Mouse (Mus musculus) lung, embryonic 15.5 days (tissue): ENCODE data around the gene Igfbpl1. TPM values are rescaled to one million over a fixed set of nuclear protein-coding genes. Genes with fewer than 3 reads are reported as not detected.

Experiments used
- ATAC-seq: fragments of 200-750 bp; cut with Nextera tagmentation; 2 replicates; pipeline ENCODE4 v1.8.0; 2017; ENCODE audit warnings: moderate number of reproducible peaks, borderline replicate concordance; ENCODE audit not compliant: low FRiP score, low TSS enrichment; ENCODE audit errors: extremely low read depth
- H3K27ac ChIP-seq: fragments of 300-500 bp; sonication (generic); 2 replicates; pipeline ENCODE4 v1.5.1; 2015; ENCODE audit warnings: moderate library complexity, mild to moderate bottlenecking, inconsistent platforms
- H3K27me3 ChIP-seq: fragments of 300-500 bp; sonication (generic); 2 replicates; pipeline ENCODE4 v1.6.1; 2015; ENCODE audit warnings: inconsistent platforms
- H3K36me3 ChIP-seq: fragments of 300-500 bp; sonication (generic); 2 replicates; pipeline ENCODE4 v1.6.1; 2015; ENCODE audit warnings: inconsistent platforms
- H3K4me1 ChIP-seq: fragments of 300-500 bp; sonication (generic); 2 replicates; pipeline ENCODE4 v1.6.1; 2015; ENCODE audit warnings: inconsistent platforms
- H3K4me2 ChIP-seq: fragments of 300-500 bp; sonication (generic); 2 replicates; pipeline ENCODE4 v1.6.1; 2015; ENCODE audit warnings: inconsistent platforms, mild to moderate bottlenecking, moderate library complexity
- H3K4me3 ChIP-seq: fragments of 300-500 bp; sonication (generic); 2 replicates; pipeline ENCODE4 v1.5.1; 2015; ENCODE audit warnings: mild to moderate bottlenecking, inconsistent platforms
- H3K9ac ChIP-seq: fragments of 300-500 bp; sonication (generic); 2 replicates; pipeline ENCODE4 v1.6.1; 2015; ENCODE audit warnings: inconsistent platforms
- H3K9me3 ChIP-seq: fragments of 300-500 bp; sonication (generic); 2 replicates; pipeline ENCODE4 v1.6.1; 2016; ENCODE audit warnings: inconsistent platforms
- WGBS: fragments of 180-500 bp; shearing (Covaris S2); methylation state at CpG from one replicate; pipeline ENCODE4 v1.1.7; 2015; 5-methylcytosine and 5-hydroxymethylcytosine counted together
- polyA plus RNA-seq: library from polyadenylated mRNA; unstranded; fragments of >200 nt; fragmentation: Nextera tagmentation; extraction: Ambion mirVana; gene quantifications from 2 replicates; pipeline ENCODE4 v1.2.1, GENCODE M21; 2015

Igfbpl1 gene
- 0.05 and 0.07 TPM in 2 replicates for polyA plus RNA-seq

DNA sequence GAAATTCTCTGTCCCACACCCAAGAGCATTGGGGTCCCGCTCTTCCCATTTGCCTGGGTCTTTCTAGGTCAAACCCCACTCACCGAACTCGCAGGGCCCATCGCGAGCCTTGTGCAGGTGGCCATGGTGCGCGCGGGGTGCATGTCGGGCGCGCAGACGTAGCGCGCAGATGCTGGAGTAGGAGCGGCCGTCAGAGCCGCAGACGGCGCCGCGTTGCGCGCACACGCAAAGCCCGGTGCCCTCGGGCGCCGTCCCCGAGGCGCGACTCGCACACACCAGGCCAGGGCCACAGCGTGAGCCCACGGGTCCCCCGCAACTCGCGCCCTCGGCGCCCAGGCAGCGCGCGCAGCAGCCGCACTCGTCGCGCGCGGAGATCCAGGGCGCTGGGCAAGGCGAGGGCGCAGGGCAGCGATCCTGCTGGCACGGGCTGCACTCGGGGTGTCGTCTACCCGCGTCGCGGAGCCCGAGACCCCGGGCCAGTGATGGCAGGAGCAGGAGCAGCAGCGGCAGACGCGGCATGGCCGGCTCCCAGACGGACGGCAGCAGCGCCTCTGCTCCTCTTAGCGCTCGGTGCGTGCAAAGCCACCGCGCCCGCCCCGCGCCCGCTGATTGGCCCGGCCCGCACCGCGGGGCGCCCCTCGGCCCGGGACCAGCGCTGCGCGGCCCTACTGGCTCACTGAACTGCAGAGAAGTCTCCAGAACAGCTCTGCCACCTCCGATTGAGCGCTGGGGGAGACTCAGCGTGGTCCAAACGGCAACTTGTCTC is at the start of gene Igfbpl1:
Gene Igfbpl1 (minus strand): TSS at position 649 of the 766 bp plus-strand sequence.
- Histone ChIP-seq H3K36me3 (no peaks in the 10 kb centered on the region), H3K27ac (no peak within 1 kb of the TSS), H3K4me2 (peak within 1 kb of the TSS; percentile 71), H3K9ac (no peak within 1 kb of the TSS), H3K4me3 (peak within 1 kb of the TSS; percentile 35), H3K27me3 (peaks cover 83% of the 10 kb centered on the region), H3K4me1 (peaks cover 10% of the 10 kb centered on the region), H3K9me3 (no peaks in the 10 kb centered on the region)
- ATAC-seq, result 0 out of 2 replicates have a peak, but pooled peaks have one; percentile 23
- WGBS, result 1% methylated on average over 91 of the region's 91 CpGs

DNA sequence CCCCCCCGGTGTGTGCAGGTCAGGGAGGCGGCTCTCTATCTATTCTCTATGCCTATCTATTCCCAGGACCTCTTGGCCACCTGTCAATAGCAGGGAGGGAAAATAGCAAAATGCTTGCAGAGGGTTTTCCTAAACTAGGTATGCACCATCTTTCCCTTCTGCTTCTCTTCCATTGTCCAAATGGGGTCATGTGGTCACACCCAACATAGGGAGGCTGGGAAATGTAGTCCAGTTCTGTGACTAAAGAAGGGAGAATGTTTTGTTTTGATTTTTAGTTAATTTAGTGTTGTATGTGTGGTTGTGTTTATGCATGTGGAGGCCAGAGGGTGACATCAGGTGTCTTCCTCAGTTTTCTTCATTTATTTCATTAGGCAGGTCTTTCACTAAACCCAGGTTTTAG is 45.4 kb upstream of the Igfbpl1 start:
- no peak overlapping the region for H3K4me2 ChIP-seq
- WGBS, result 90% methylated on average over 2 of the region's 2 CpGs
- H3K9ac ChIP-seq, result no peak overlapping the region
- no peak overlapping the region for H3K27ac ChIP-seq
- ATAC-seq, result no peak
- no peaks in the 10 kb centered on the region for H3K36me3 ChIP-seq
- peaks cover 7% of the 10 kb centered on the region for H3K4me1 ChIP-seq
- no peaks in the 10 kb centered on the region for H3K9me3 ChIP-seq
- no peak overlapping the region for H3K4me3 ChIP-seq
- H3K27me3 ChIP-seq, result no peaks in the 10 kb centered on the region

DNA sequence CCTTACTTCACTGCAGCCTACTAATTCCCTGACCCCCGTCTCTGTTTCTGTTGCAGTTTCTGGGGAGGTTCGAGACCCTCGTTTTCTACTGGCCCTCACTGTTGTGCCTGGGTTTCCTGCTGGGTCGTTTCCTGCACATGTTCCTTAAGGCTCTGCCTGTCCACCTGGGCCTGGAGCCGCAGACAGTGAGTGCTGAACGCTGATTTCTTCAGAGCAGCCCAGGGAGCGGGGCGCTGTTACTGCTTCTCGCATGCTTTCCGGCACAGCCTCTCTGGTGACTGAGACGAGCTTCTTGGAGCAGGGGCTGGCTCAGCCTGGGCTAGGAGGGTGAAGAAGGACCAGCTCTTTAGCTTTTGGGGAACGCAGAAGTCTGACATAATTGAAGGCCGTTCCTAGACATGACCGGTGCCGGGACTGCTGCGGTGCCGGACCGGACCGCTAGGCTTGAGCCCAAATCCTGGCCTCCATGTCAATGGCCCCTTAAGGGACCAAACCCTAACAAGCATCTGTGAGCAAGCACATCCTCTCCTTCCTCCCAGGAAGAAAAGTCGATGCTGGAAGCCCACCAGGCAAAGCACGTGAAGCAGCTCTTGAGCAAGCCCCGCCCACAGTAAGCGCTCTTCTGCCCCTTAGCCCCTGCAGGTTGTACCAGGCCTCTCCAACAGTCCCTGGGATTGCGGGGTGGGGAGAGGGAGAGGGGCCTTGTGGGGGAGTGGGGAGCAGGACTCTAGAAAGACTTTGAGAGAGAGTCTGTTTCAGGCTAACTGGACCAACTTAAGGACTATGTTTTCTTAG is 42.5 kb upstream of the Igfbpl1 start:
- Histone ChIP-seq H3K4me2 (peak overlapping the region; percentile 33), H3K9me3 (no peaks in the 10 kb centered on the region), H3K4me1 (peaks cover 7% of the 10 kb centered on the region), H3K27me3 (no peaks in the 10 kb centered on the region), H3K9ac (no peak overlapping the region), H3K36me3 (no peaks in the 10 kb centered on the region), H3K4me3 (no peak overlapping the region), H3K27ac (no peak overlapping the region)
- WGBS, result 32% methylated on average over 24 of the region's 24 CpGs
- ATAC-seq, result no peak

DNA sequence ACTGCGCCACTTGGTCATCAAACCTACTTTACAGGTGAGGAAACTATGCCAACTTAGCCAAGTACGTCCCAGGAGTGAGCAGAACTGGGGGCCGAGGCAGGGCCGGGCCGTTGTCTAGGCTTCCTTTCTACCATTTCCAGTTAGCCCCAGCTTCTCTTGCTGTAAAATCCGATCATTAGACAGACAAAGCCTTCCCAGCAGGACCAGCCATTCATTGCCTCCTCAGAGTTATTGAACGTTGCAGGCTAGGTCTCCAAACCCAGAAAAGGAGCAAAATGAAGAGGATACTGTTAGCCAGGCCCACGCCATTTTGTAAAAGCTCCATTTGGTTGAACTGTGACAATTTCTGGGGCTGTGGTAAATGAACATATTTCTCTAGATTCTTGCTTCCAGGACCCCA is 40.7 kb upstream of the Igfbpl1 start:
- Histone ChIP-seq H3K4me1 (peaks cover 7% of the 10 kb centered on the region), H3K9me3 (no peaks in the 10 kb centered on the region), H3K27me3 (no peaks in the 10 kb centered on the region), H3K27ac (no peak overlapping the region), H3K4me3 (no peak overlapping the region), H3K36me3 (no peaks in the 10 kb centered on the region), H3K4me2 (no peak overlapping the region), H3K9ac (no peak overlapping the region)
- no peak for ATAC-seq
- 84% methylated on average over 8 of the region's 8 CpGs for WGBS

DNA sequence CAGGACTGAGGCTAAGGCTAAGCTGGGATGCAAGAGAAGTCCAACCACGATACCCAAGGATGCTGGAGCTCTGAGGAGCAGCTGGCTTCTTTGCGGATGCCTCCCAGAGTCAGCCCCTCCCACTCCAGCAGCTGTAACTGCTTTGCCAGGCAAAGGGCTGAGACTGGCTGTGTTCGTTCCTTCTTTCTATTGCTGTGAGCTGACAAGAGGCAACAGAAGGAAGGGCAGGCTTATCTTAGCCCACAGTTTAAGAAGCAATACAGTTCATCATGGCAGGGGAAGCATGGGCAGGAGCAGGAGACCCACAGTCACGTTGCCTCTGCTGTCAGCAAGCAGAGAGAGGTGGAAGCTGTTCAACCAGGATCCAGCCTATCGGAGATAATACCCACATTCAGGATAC is 34.4 kb upstream of the Igfbpl1 start:
- 42% methylated on average over 5 of the region's 5 CpGs for WGBS

DNA sequence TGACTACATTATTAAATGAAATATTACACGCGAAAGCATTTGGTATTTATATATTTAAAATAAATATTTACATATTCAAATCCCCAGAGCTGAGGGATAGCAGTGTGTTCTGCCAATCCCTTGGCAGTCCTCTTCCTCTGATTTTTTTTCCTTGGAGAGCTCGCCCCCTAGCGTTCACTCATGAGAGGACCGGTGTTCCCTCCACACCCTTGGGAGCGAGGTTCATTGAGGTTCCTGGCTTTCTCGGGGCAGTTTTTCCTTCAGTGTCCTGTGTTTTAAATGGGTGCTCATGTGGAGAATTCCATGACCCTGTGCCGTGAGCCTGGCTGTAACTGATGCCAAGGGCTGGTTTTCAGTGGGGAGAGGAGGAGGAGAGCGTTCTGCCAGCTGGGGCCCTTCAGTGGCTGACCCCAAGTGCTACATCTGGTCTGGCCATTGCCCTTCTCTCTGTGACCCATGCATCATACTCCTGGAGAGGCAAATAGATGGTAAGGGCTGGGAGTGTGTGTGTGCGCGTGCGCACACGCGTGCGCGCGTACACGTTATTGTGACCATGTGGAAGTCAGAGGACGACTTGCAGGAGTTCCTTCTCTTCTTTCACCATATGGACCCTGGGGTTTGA is 29.2 kb upstream of the Igfbpl1 start:
- Histone ChIP-seq H3K9ac (no peak overlapping the region), H3K4me3 (no peak overlapping the region), H3K9me3 (no peaks in the 10 kb centered on the region), H3K36me3 (no peaks in the 10 kb centered on the region), H3K27me3 (no peaks in the 10 kb centered on the region), H3K4me2 (no peak overlapping the region), H3K4me1 (peaks cover 16% of the 10 kb centered on the region), H3K27ac (no peak overlapping the region)
- 0 out of 2 replicates have a peak, but pooled peaks have one; percentile 29 for ATAC-seq
- WGBS, result 47% methylated on average over 19 of the region's 19 CpGs

More for the DNA sequence above, 34.4 kb upstream of the Igfbpl1 start:
- Histone ChIP-seq H3K9me3 (no peaks in the 10 kb centered on the region), H3K4me2 (no peak overlapping the region), H3K27me3 (no peaks in the 10 kb centered on the region), H3K4me1 (peaks cover 6% of the 10 kb centered on the region; the same call in 1 of the 2 replicates), H3K4me3 (no peak overlapping the region), H3K9ac (no peak overlapping the region), H3K27ac (no peak overlapping the region), H3K36me3 (no peaks in the 10 kb centered on the region)
- no peak for ATAC-seq

DNA sequence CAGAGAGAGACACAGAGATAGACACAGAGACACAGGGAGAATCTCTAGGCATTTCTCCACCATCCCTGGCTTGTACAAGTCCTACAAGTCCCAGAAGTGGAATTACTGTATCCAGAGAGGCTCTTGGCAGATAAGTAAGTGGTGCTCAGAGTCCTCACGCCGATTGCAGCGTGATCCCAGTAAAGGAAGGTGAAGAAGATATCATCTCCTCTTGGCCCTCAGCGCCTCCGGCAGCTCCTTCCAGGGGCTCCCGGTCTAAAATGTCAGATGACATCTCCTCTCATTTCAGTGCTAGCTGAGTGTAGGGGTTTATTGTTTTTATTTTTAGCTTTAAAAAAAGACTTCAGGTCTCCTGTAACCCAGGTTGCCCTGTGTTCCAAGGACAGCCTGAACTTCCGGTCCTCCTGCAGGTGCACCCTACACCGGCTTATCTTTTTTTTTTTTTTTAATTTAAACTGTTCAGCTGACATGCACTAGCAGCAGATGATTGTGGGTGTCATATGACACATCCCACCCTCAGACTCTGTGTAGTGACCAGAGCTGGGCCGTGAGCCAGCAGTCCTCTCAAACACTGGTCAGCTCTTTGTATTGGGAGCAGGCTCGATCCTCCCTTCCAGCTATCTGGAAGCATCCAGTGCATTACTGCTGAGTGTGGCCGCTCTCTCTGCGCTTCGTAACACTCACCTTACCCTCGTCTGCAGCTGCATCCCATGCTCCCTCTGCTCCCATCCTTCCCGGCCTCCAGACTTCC is 26.9 kb upstream of the Igfbpl1 start:
- H3K4me1 ChIP-seq, result peaks cover 10% of the 10 kb centered on the region
- H3K27me3 ChIP-seq, result no peaks in the 10 kb centered on the region
- H3K27ac ChIP-seq, result no peak overlapping the region
- H3K4me2 ChIP-seq, result no peak overlapping the region
- no peaks in the 10 kb centered on the region for H3K9me3 ChIP-seq
- no peak overlapping the region for H3K9ac ChIP-seq
- 32% methylated on average over 15 of the region's 15 CpGs for WGBS
- H3K36me3 ChIP-seq, result no peaks in the 10 kb centered on the region
- no peak overlapping the region for H3K4me3 ChIP-seq
- ATAC-seq, result peak; percentile 60; the same call in 1 of the 2 replicates

DNA sequence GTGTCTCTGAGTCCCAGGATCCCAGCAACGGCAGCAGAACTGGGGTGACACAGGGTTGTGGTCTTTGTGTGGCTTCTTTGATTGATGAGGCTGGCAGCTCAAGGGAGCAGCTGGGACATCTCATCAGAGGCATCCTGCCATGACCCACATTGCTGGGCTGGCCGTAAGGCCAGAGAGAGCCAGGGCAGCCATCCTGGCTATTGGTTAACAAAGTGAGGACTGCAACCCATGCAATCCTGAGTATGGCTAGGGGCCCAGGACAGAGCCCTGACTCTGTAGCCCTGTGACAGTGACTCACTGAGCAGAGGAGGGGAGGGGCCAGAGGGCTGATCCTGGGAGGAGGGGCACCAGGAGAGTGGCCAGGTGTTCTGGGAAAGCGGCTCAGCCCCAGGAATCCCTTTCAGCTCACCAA is 24.9 kb upstream of the Igfbpl1 start:
- H3K27ac ChIP-seq, result no peak overlapping the region
- H3K4me3 ChIP-seq, result no peak overlapping the region
- H3K9me3 ChIP-seq, result no peaks in the 10 kb centered on the region
- H3K4me1 ChIP-seq, result peaks cover 10% of the 10 kb centered on the region
- H3K27me3 ChIP-seq, result no peaks in the 10 kb centered on the region; the same call in 1 of the 2 replicates
- WGBS, result 19% methylated on average over 3 of the region's 3 CpGs
- no peaks in the 10 kb centered on the region for H3K36me3 ChIP-seq
- no peak overlapping the region for H3K4me2 ChIP-seq
- H3K9ac ChIP-seq, result no peak overlapping the region
- ATAC-seq, result no peak

DNA sequence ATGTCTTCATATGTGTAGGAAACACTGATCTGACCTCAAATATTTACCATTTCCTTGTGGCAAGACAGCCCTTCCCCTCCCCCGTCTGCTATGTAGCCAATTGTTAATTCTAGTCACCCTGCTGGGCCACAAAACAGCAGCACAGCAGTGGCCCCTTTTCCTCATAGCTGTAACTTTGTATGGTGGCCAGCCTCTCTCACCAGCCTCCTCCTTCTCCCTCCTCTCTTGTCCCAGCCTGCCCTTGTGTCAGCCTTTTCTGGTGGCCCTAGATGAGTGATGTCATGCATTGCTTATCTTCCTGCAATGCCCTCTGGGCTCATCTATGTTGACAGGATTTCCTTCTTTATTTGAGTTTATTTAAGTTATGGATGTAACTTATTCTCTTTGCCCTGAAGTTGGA is 22.7 kb upstream of the Igfbpl1 start:
- no peaks in the 10 kb centered on the region for H3K36me3 ChIP-seq
- H3K27ac ChIP-seq, result no peak overlapping the region
- H3K4me2 ChIP-seq, result no peak overlapping the region
- H3K4me1 ChIP-seq, result peaks cover 10% of the 10 kb centered on the region
- 64% methylated on average over 1 of the region's 1 CpGs for WGBS
- H3K27me3 ChIP-seq, result no peaks in the 10 kb centered on the region; the same call in 1 of the 2 replicates
- H3K9me3 ChIP-seq, result no peaks in the 10 kb centered on the region
- no peak overlapping the region for H3K4me3 ChIP-seq
- ATAC-seq, result no peak
- no peak overlapping the region for H3K9ac ChIP-seq

DNA sequence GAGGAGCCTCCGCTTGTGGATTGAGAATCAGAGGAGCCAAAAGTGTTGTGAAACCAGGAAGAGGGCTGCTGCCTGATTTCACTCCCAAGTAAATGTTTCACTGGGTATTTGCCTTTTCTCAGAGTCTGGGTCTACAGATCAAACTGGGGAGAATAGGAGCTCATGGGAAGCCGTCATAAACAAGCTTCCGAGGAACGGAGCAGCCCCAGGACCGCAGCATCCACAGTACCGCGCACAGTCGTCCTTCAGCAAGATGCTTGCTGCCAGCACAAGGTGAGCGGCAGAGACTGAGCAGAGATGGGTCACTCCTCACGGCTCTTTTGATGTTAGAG is 22.1 kb upstream of the Igfbpl1 start:
- Histone ChIP-seq H3K27ac (no peak overlapping the region), H3K4me2 (no peak overlapping the region), H3K4me3 (no peak overlapping the region), H3K36me3 (no peaks in the 10 kb centered on the region), H3K27me3 (no peaks in the 10 kb centered on the region; the same call in 1 of the 2 replicates), H3K9ac (no peak overlapping the region), H3K9me3 (no peaks in the 10 kb centered on the region), H3K4me1 (peaks cover 4% of the 10 kb centered on the region)
- WGBS, result 30% methylated on average over 10 of the region's 10 CpGs
- no peak for ATAC-seq

DNA sequence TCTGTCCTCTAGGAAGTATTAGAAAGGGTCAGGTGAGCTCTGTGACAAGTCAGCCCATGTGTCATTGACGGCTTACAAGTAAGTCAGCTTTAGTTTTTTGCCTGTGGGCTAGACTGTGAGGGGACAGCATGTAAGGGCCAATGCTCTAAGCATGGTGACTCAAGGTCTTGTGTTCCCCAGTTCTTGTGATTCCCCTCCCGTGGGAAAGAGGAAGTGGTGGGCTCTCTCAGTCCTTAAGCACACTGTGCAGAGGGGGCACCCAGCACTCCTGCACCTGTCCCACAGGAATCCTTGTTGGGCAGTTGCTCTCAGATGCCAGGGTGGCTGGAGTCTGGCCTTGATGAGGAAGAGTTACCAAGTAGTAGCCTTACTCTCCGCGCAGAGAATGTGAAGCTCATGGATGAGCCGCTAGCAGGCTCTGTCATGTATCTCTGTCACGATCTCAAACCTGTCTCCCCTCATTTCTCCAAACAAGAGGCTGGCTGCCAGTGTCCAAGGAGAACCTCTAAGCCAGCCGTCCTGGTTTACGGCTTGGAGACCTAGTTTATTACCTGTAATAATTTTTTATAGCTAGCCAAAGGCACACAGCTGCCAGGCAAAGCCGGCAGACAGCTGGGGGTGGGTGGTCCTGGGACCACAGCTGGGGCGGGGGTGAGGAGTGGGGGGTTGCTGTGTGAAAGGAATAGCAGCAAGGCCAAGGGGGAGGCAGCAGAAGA is 21.5 kb upstream of the Igfbpl1 start, which contains the start of gene Stra6l:
Gene Stra6l (plus strand): TSS at position 556 of the 716 bp plus-strand sequence.
- Histone ChIP-seq H3K9me3 (no peaks in the 10 kb centered on the region), H3K27ac (no peak within 1 kb of the TSS), H3K27me3 (no peaks in the 10 kb centered on the region; the same call in 1 of the 2 replicates), H3K4me3 (no peak within 1 kb of the TSS), H3K36me3 (no peaks in the 10 kb centered on the region), H3K4me1 (no peaks in the 10 kb centered on the region), H3K9ac (no peak within 1 kb of the TSS), H3K4me2 (no peak within 1 kb of the TSS)
- 47% methylated on average over 10 of the region's 10 CpGs for WGBS
- no peak for ATAC-seq
